Mouse (Mus musculus): ENCODE measurements around the gene Mterf4. TPM values are rescaled to one million over a fixed set of nuclear protein-coding genes. Genes with fewer than 3 reads are reported as not detected.
"Not testable (repeated sequence)": the region's sequence is repeated elsewhere in the genome, so short reads cannot be mapped to it uniquely, and the experiment has no call there.

Mterf4 gene
- polyA plus RNA-seq, 1 experiment from 2014 or later, result 11.3 TPM

DNA sequence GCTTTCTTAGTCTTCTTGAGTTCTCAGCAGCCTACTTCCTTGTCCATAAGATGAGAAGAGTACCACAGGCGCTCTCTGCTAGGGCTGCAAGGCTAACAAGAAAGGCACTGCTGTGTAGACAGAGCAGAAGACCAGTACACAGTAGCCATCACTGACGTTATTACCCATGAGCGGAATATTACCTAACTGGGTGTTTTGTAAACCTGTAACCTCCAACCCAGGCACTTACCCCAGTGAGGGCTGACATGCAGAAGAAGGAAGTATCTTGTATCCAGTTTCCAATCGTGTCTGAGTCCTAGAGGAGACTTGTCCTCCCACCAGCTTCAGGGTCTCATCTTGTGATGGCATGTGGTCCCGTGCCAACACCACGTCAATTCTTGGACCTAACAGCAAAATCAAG, 18.3 kb upstream of the Mterf4 start:
- H3K9ac ChIP-seq (ENCODE audit: low read depth, low read length), result no peak overlapping the region
- H3K9me3 ChIP-seq (replicated peaks; ENCODE audit: control insufficient read depth, low read length), result no peaks in the 10 kb centered on the region
- H3K27ac ChIP-seq (ENCODE audit: low read length), result no peak overlapping the region
- no peak for ATAC-seq (ENCODE audit: low read depth)
- 77% methylated on average over 6 of the region's 6 CpGs for WGBS (ENCODE audit: insufficient replicate concordance)
- H3K4me1 ChIP-seq (ENCODE audit: control insufficient read depth, low read depth, low read length), result no peaks in the 10 kb centered on the region
- H3K27me3 ChIP-seq (ENCODE audit: control insufficient read depth, insufficient read depth, low read depth, low read length), result no peaks in the 10 kb centered on the region
- no peak overlapping the region for H3K4me2 ChIP-seq (ENCODE audit: low read depth, low read length)
- peaks cover 20% of the 10 kb centered on the region for H3K36me3 ChIP-seq (ENCODE audit: control insufficient read depth, insufficient read depth)
- no peak overlapping the region for H3K4me3 ChIP-seq (ENCODE audit: low read depth, low read length)

- H3K27me3 ChIP-seq (ENCODE audit: control insufficient read depth, insufficient read depth, low read depth, low read length), result no peaks in the 10 kb centered on the region
- peaks cover 8% of the 10 kb centered on the region for H3K4me1 ChIP-seq (ENCODE audit: control insufficient read depth, low read depth, low read length)
- no peaks in the 10 kb centered on the region for H3K9me3 ChIP-seq (replicated peaks; ENCODE audit: control insufficient read depth, low read length)
- peaks cover 12% of the 10 kb centered on the region for H3K36me3 ChIP-seq (ENCODE audit: control insufficient read depth, insufficient read depth)
- no peak overlapping the region for H3K4me2 ChIP-seq (ENCODE audit: low read depth, low read length)
- no peak for ATAC-seq (ENCODE audit: low read depth)
- no peak overlapping the region for H3K27ac ChIP-seq (ENCODE audit: low read length)
- no peak overlapping the region for H3K9ac ChIP-seq (ENCODE audit: low read depth, low read length)
- WGBS (ENCODE audit: insufficient replicate concordance), result 70% methylated on average over 3 of the region's 3 CpGs
- H3K4me3 ChIP-seq (ENCODE audit: low read depth, low read length), result no peak overlapping the region
Measured at GRCm38 (mm10) chr1:93300578-93300977, 5.1 kb downstream of the Mterf4 start.

DNA sequence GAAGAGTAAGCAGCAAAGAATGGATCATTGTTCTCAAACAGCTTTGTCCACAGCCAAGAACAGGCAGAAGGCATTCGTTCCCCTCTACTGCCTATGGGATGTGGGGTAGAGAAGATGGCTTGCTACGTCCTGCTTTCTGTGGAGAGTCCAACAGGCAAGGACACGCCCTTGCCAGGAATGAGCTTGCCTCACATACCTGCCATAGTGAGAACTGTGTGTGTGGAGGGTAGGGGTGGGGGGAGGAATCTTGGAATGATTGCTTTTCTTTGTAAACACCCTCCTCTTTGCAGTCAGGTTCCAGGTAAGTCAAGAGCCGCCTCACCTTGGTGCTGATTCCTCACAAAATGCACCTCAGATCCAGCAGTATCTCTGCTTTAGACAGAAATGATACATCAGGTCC, 5.9 kb downstream of the Mterf4 start:
- no peak overlapping the region for H3K27ac ChIP-seq (ENCODE audit: low read length)
- no peak for ATAC-seq (ENCODE audit: low read depth)
- no peaks in the 10 kb centered on the region for H3K27me3 ChIP-seq (ENCODE audit: control insufficient read depth, insufficient read depth, low read depth, low read length)
- no peaks in the 10 kb centered on the region for H3K9me3 ChIP-seq (replicated peaks; ENCODE audit: control insufficient read depth, low read length)
- peaks cover 4% of the 10 kb centered on the region for H3K4me1 ChIP-seq (ENCODE audit: control insufficient read depth, low read depth, low read length)
- no peak overlapping the region for H3K9ac ChIP-seq (ENCODE audit: low read depth, low read length)
- H3K4me3 ChIP-seq (ENCODE audit: low read depth, low read length), result no peak overlapping the region
- WGBS (ENCODE audit: insufficient replicate concordance), result 81% methylated on average over 4 of the region's 4 CpGs
- no peak overlapping the region for H3K4me2 ChIP-seq (ENCODE audit: low read depth, low read length)
- H3K36me3 ChIP-seq (ENCODE audit: control insufficient read depth, insufficient read depth), result peaks cover 12% of the 10 kb centered on the region

DNA sequence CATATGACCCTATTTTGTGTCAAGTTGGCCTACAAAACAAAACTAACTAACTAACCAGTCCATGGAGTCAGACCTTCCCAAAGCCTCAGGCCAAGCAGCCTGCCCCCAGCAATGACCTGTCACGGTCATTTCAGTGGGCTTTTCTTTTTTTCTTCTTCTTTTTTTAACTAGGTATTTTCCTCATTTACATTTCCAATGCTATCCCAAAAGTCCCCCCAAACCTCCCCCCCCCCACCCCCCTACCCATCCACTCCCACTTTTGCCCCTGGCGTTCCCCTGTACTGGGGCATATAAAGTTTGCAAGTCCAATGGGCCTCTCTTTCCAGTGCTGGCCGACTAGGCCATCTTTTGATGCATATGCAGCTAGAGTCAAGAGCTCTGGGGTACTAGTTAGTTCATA, 11.2 kb downstream of the Mterf4 start:
- H3K27me3 ChIP-seq (ENCODE audit: control insufficient read depth, insufficient read depth, low read depth, low read length); H3K4me1 ChIP-seq (ENCODE audit: control insufficient read depth, low read depth, low read length); ATAC-seq (ENCODE audit: low read depth); H3K27ac ChIP-seq (ENCODE audit: low read length); H3K4me3 ChIP-seq (ENCODE audit: low read depth, low read length); H3K9ac ChIP-seq (ENCODE audit: low read depth, low read length); H3K4me2 ChIP-seq (ENCODE audit: low read depth, low read length); H3K36me3 ChIP-seq (ENCODE audit: control insufficient read depth, insufficient read depth); H3K9me3 ChIP-seq (replicated peaks; ENCODE audit: control insufficient read depth, low read length): not testable (repeated sequence)
- 63% methylated on average over 3 of the region's 3 CpGs for WGBS (ENCODE audit: insufficient replicate concordance)

DNA sequence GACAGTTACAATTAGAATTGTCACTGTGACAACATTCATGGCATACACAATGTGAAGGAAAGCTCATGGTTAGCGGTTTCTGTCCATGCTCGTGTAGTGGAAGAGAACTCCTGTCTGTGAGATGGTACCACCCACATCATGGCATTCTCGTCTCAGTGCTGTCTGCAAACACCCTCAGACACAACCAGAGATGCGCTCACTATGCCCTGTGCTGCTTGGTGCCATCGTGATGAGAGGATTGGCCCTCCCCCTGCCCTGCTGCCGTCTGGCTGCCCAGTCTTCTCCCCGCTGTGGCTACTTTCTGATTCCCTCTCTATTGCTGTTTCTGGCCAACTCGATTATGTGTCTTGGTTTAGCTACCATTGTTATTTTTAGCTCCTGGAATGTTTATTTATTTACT, 13.7 kb downstream of the Mterf4 start:
- Histone ChIP-seq H3K27ac (ENCODE audit: low read length) (no peak overlapping the region), H3K4me2 (ENCODE audit: low read depth, low read length) (no peak overlapping the region), H3K36me3 (ENCODE audit: control insufficient read depth, insufficient read depth) (no peaks in the 10 kb centered on the region; the same call in 1 of the 2 replicates), H3K4me3 (ENCODE audit: low read depth, low read length) (no peak overlapping the region), H3K27me3 (ENCODE audit: control insufficient read depth, insufficient read depth, low read depth, low read length) (no peaks in the 10 kb centered on the region), H3K4me1 (ENCODE audit: control insufficient read depth, low read depth, low read length) (no peaks in the 10 kb centered on the region), H3K9me3 (replicated peaks; ENCODE audit: control insufficient read depth, low read length) (no peaks in the 10 kb centered on the region), H3K9ac (ENCODE audit: low read depth, low read length) (no peak overlapping the region)
- ATAC-seq (ENCODE audit: low read depth), result no peak
- 68% methylated on average over 8 of the region's 8 CpGs for WGBS (ENCODE audit: insufficient replicate concordance)

DNA sequence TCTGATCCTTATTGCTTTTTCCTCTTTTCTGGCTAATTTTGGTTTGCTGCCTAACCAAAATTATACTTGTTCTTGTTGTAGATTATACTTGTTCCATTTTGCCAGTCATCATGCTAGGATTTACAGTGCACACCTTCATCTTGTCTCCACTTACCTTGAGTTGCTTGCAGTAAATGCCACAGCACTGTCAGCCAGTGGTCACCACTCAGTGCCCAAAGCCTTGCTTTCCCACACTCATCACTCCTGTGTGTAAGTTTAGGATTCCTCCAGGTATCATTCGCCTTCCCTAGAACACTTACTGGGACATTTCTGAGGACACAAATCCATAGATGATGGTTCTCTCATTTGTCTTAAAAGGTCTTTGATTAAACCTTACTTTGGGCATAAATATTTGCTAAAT, 14.1 kb downstream of the Mterf4 start:
- no peaks in the 10 kb centered on the region; the same call in 1 of the 2 replicates for H3K36me3 ChIP-seq (ENCODE audit: control insufficient read depth, insufficient read depth)
- ATAC-seq (ENCODE audit: low read depth), result no peak
- 86% methylated on average over 1 of the region's 1 CpGs for WGBS (ENCODE audit: insufficient replicate concordance)

GRCm38 (mm10) chr1:93290956-93291355, 14.8 kb downstream of the Mterf4 start:
- no peak overlapping the region for H3K27ac ChIP-seq (ENCODE audit: low read length)
- ATAC-seq (ENCODE audit: low read depth), result no peak
- no peaks in the 10 kb centered on the region for H3K4me1 ChIP-seq (ENCODE audit: control insufficient read depth, low read depth, low read length)
- whole genome bisulfite sequencing (ENCODE audit: insufficient replicate concordance), result 40% methylated on average over 4 of the region's 4 CpGs
- no peaks in the 10 kb centered on the region for H3K9me3 ChIP-seq (replicated peaks; ENCODE audit: control insufficient read depth, low read length)
- no peak overlapping the region for H3K4me2 ChIP-seq (ENCODE audit: low read depth, low read length)
- no peaks in the 10 kb centered on the region for H3K27me3 ChIP-seq (ENCODE audit: control insufficient read depth, insufficient read depth, low read depth, low read length)
- H3K36me3 ChIP-seq (ENCODE audit: control insufficient read depth, insufficient read depth), result no peaks in the 10 kb centered on the region; the same call in 1 of the 2 replicates
- no peak overlapping the region for H3K4me3 ChIP-seq (ENCODE audit: low read depth, low read length)
- H3K9ac ChIP-seq (ENCODE audit: low read depth, low read length), result no peak overlapping the region

More for the DNA sequence above, 14.1 kb downstream of the Mterf4 start:
- Histone ChIP-seq H3K9ac (ENCODE audit: low read depth, low read length) (no peak overlapping the region), H3K27ac (ENCODE audit: low read length) (no peak overlapping the region), H3K27me3 (ENCODE audit: control insufficient read depth, insufficient read depth, low read depth, low read length) (no peaks in the 10 kb centered on the region), H3K4me3 (ENCODE audit: low read depth, low read length) (no peak overlapping the region), H3K4me2 (ENCODE audit: low read depth, low read length) (no peak overlapping the region), H3K9me3 (replicated peaks; ENCODE audit: control insufficient read depth, low read length) (no peaks in the 10 kb centered on the region), H3K4me1 (ENCODE audit: control insufficient read depth, low read depth, low read length) (no peaks in the 10 kb centered on the region)

DNA sequence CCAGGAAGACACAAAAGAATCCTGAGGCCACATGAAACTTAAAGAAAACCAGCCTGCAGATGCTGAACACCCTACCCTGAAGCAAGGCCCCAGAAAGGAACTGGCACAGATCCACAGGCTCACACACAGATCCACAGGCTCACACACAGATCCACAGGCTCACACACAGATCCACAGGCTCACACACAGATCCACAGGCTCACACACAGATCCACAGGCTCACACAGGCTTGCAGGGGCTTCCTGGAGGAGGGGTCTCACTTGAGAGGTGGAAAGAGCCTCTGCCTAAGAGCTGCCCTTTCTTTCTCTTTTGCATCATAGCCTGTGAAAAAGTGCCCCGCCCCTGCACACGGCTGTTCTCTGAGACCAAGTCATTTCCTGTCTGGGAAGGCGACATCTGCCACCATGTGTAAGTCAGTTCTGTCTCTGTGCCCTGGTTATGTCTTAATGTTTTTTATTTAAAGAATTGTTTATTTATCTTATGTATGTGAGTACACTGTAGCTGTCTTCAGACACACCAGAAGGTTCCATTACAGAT, 16.0 kb downstream of the Mterf4 start:
- no peak overlapping the region for H3K4me3 ChIP-seq (ENCODE audit: low read depth, low read length)
- ATAC-seq (ENCODE audit: low read depth), result no peak
- 9% methylated on average over 3 of the region's 3 CpGs for WGBS (ENCODE audit: insufficient replicate concordance)
- no peaks in the 10 kb centered on the region for H3K4me1 ChIP-seq (ENCODE audit: control insufficient read depth, low read depth, low read length)
- no peak overlapping the region for H3K4me2 ChIP-seq (ENCODE audit: low read depth, low read length)
- H3K27me3 ChIP-seq (ENCODE audit: control insufficient read depth, insufficient read depth, low read depth, low read length), result no peaks in the 10 kb centered on the region
- H3K27ac ChIP-seq (ENCODE audit: low read length), result no peak overlapping the region
- H3K36me3 ChIP-seq (ENCODE audit: control insufficient read depth, insufficient read depth), result no peaks in the 10 kb centered on the region
- no peaks in the 10 kb centered on the region for H3K9me3 ChIP-seq (replicated peaks; ENCODE audit: control insufficient read depth, low read length)
- no peak overlapping the region for H3K9ac ChIP-seq (ENCODE audit: low read depth, low read length)

DNA sequence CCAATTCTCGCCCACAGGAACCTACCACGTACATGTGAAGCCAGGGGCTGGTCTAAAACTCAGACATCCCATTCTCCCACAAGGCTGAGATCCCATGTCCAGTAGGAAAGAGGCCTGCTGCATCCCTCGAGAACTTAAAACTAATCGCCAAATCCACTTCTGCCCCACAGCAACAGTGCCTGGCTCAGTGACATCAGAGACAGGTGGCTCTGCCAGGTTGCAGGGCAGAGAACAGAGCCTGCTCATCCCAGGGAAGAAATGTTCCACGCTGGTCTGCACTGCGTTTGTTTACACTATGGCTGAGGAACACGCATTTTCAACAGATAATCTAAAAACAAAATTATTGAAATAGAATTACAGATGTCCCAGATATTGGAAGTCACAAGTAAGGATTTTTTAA, 28.7 kb downstream of the Mterf4 start:
- Histone ChIP-seq H3K4me1 (ENCODE audit: control insufficient read depth, low read depth, low read length) (no peaks in the 10 kb centered on the region), H3K9me3 (replicated peaks; ENCODE audit: control insufficient read depth, low read length) (no peaks in the 10 kb centered on the region), H3K27ac (ENCODE audit: low read length) (no peak overlapping the region), H3K27me3 (ENCODE audit: control insufficient read depth, insufficient read depth, low read depth, low read length) (no peaks in the 10 kb centered on the region), H3K36me3 (ENCODE audit: control insufficient read depth, insufficient read depth) (no peaks in the 10 kb centered on the region), H3K9ac (ENCODE audit: low read depth, low read length) (no peak overlapping the region), H3K4me2 (ENCODE audit: low read depth, low read length) (no peak overlapping the region), H3K4me3 (ENCODE audit: low read depth, low read length) (no peak overlapping the region)
- no peak for ATAC-seq (ENCODE audit: low read depth)
- 54% methylated on average over 7 of the region's 7 CpGs for WGBS (ENCODE audit: insufficient replicate concordance)
